Mouse (Mus musculus): Measurements from ENCODE around the gene Hivep3.

Gene Hivep3

DNA sequence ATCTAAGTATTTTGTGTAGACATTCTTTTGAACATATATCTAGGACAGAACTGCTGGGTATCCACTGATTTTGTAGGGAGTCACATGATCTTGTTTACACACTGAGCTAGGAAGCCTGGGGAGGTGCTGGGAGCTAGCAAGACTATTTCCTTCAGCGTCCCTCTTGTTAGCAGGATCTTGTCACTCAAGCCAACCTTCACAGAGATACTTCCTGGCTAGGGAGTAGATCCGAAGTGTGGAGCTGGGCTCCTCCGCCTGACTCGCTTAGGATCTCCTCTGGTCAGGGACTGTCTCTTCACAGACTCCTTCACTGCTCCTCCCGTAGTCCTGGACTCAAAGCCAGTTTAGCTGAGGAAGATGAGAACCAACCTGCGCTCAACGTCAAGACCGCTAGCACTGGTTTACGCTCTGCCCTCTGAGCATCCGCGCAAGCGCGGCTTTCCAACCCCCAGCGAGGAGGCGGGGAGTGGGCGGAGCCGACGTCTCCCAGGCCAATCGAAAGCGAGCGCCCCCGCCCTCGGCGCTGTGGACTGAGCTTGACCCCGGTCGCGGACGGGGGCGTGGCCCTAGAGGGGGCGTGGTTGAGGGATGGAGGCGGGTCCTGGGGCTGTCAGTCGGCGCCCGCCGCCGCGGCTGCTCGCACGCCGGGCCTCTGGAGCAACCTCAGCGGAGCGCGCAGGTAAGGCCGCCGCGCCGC is at the start of gene Hivep3:
TSS of gene Hivep3 (plus strand) at position 601 of the 697 bp plus-strand sequence.
- DNase-seq (ENCODE audit: low read depth), result peak; percentile 93

- no peak for DNase-seq (ENCODE audit: low read depth)
Measured at GRCm38 (mm10) chr4:119685746-119686145, 47.8 kb upstream of the Hivep3 start.

- DNase-seq (ENCODE audit: low read depth), result no peak
Measured at GRCm38 (mm10) chr4:119698339-119698738, 35.2 kb upstream of the Hivep3 start.

DNA sequence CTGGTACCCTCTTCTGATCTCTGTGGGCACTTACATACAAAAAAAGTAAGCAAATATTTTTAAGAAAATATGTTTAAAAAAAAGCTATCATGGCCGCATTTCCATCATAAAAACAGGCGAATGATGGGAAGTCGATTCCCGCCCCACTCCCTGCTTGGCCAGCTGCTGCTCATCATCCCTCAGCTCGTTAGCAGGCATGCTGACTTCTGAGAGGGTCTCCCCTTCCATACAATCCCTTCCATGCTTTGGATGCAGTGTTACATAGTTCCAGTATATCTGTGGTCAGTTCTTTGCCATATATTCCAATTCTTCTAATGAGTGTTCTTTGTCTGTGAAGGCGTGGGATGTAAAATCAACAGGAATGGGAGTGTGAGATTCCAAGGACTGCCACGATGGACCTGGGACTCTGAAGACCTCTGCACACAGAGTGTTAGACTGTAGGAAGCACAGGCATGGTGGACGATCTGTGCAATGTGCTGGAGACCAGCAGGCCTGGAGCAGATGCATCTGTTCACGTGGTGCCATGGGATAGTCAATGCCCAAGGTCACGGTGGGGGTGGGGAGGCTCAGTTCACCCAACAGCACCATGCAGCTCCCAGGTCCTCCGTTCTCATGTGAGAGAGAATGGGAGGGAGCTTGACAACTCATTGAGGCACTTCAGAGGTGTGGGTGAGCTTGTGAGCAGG is 32.2 kb upstream of the Hivep3 start:
- DNase-seq (ENCODE audit: low read depth), result no peak

- DNase-seq (ENCODE audit: low read depth), result no peak
Measured at GRCm38 (mm10) chr4:119703965-119704364, 29.6 kb upstream of the Hivep3 start.

DNA sequence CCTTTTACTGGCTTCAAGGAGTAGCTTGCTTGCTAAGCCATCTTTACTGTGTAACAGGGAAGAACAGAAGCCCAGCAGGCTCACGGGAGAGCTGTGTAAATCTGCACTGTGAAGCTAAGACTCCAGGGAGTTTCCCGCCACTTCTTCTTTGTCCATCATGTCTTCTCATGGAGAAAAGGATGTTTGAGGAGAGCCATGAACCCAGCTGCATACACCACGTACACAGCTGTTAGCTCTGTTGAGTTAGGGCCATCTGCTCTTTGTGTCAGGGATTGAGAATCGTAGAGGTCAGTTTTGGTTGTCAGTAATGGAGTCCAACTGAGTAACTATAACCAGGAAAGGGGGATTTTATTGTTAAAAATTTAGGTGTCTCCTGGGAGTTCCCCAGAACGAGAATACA is 26.3 kb upstream of the Hivep3 start:
- no peak for DNase-seq (ENCODE audit: low read depth)

DNA sequence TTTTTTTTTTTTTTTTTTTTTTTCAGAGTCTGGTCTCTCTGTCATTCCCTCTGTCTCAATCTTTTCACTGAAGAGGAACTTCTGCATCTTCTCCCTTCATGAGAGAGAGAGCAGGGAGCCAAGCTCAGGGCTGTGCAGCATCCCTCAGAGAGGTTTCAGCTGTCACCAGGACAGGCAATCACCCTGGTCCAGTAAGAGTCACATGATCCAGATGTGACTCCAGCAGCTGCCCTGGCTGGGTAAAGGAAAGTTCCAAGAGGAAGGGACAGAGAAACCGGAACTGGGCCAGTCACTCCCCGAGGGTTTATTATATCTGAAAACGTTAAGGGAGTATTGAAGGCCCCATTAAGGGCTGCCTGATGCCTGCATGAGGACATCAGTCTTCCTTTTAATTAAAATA is 25.8 kb upstream of the Hivep3 start:
- DNase-seq (ENCODE audit: low read depth), result no peak

- DNase-seq (ENCODE audit: low read depth), result no peak
Measured at GRCm38 (mm10) chr4:119710208-119710607, 23.4 kb upstream of the Hivep3 start.

- DNase-seq (ENCODE audit: low read depth), result no peak
Measured at GRCm38 (mm10) chr4:119717443-119717842, 16.1 kb upstream of the Hivep3 start.

GRCm38 (mm10) chr4:119721531-119721930 is 12.1 kb upstream of the Hivep3 start:
- no peak for DNase-seq (ENCODE audit: low read depth)

- DNase-seq (ENCODE audit: low read depth), result no peak
Measured at GRCm38 (mm10) chr4:119726074-119726473, 7.5 kb upstream of the Hivep3 start.

- no peak for DNase-seq (ENCODE audit: low read depth)
Measured at GRCm38 (mm10) chr4:119727871-119728270, 5.7 kb upstream of the Hivep3 start.

DNA sequence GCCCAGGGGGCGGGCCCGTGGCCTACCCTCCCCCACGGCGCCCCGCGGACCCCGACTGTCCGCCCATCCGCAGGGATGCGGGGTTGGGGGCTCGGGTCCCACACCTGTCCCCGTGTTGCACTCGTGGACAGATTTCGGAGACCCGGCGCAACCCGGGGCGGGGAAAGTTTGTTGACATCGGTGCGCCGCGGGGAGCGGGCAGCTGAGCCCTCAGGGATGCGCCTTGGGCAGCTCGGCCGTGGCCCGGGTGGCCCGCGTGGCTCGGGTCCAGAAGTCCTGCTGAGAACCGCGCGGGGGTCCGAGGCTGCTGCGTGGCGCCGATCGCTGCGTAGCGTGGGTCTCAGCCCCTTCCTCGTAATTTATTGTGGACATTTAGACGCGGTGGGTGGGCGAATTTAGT is 358 bp downstream of the Hivep3 start:
- DNase-seq (ENCODE audit: low read depth), result no peak

DNA sequence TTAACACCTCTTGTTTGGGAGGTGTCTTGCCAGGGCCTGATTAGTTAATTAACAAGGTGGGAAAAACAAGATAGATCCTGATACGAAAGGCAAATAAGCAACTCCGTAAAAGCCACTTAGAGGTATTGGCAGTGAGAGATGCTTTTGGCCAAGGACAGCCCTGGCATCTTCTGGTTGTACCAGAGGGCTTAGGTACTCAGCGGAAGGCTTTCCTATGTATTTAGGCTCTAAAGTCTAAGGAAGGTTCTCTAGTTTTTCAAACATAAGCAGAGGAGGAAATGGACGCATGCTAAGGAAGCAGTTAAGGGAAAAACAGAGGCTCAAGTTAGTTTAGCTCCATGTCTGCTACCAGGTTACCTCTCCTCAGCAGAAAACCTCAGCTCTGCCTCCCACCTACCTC is 768 bp downstream of the Hivep3 start:
- no peak for DNase-seq (ENCODE audit: low read depth)

DNA sequence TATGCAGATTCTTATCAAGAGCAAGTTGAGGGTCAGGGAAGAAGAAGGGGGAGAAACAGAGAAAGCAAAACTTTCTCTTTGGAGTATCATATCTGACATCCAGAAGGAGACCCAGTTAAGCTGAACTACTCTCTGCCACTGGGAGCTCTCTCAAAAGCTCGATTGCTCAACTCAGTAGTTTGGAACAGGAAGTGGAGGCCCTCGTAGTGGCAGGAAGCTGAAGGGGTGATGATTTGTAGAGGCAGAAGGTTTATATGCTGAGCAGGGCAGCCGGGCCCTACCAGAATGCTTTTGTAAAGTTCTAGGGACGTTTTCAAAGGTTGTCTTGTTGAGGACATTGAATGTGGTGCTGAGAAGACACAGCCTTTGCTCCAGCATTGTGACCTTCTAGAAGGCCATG is 5.1 kb downstream of the Hivep3 start:
- DNase-seq (ENCODE audit: low read depth), result no peak

GRCm38 (mm10) chr4:119739301-119740062 is 5.9 kb downstream of the Hivep3 start:
- DNase-seq (ENCODE audit: low read depth), result no peak

- DNase-seq (ENCODE audit: low read depth), result no peak
Measured at GRCm38 (mm10) chr4:119748341-119748740, 14.8 kb downstream of the Hivep3 start.

DNA sequence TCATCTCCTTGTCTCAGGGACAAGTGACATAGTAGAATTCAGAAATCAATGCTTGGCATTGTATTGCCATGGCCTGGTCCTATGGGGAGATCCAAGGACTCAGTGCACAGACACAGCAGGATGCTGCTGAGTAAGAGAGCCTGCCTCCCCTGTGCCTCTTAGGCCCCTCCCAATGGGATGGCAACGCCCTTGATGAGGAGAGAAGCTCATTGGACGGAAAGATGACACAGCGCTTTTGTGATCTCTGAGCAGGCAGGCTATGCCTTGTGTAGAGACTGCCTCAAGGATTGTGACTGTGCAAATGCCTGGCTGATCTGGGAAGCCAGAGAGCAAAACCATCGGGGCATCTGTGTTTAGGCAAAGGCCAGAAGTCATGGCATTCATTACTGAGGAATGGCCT is 16.6 kb downstream of the Hivep3 start:
- DNase-seq (ENCODE audit: low read depth), result peak; percentile 24

- no peak for DNase-seq (ENCODE audit: low read depth)
Measured at GRCm38 (mm10) chr4:119750681-119751211, 17.2 kb downstream of the Hivep3 start.

- no peak for DNase-seq (ENCODE audit: low read depth)
Measured at GRCm38 (mm10) chr4:119751408-119752006, 17.9 kb downstream of the Hivep3 start.

- no peak for DNase-seq (ENCODE audit: low read depth)
Measured at GRCm38 (mm10) chr4:119759574-119760233, 26.1 kb downstream of the Hivep3 start.

DNA sequence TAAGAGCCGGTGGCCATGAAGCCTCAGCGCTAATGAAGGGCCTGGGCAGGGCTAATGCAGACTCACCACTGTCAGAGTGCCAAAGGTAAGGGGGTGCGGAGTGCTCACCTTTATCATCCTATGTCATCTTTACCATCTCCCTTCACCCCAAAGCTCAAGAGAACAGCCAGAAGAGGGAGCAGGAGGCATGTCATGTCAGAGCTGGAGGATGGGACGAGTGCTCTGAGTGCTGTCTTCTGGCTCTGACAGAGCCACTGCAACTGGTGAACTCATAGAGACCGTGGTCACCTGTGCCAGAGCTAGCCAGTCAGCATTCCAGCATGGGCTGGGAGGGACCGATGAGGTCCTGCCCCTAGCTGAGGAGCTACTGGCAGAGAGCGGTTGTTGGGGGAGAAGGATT is 27.2 kb downstream of the Hivep3 start:
- DNase-seq (ENCODE audit: low read depth), result no peak
